Mouse (Mus musculus): ENCODE measurements around the gene Washc4.

The Washc4 gene

DNA sequence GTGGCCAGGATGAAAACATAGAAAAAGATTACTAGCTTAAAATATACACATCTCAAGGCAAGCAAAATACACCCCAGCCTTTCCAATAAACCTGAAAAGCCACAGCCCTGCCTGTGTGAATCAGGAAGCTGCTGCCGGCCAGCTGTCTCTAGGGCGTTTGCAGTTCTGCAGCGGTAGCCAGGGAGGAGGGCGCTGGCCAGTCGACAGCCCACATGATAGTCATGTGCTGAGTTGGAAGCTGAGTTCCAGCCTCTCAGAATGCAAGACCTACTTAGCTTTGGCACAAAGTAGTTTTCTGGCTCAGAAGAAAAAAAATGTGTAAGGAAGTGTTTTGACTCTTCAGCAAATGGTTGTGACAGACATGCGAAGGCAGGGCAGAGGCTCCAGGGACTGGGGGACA, 93.7 kb downstream of the Washc4 start:
- peak; percentile 67 to 76 for DNase-seq (ENCODE audit: low spot score in 2 of 2)

DNA sequence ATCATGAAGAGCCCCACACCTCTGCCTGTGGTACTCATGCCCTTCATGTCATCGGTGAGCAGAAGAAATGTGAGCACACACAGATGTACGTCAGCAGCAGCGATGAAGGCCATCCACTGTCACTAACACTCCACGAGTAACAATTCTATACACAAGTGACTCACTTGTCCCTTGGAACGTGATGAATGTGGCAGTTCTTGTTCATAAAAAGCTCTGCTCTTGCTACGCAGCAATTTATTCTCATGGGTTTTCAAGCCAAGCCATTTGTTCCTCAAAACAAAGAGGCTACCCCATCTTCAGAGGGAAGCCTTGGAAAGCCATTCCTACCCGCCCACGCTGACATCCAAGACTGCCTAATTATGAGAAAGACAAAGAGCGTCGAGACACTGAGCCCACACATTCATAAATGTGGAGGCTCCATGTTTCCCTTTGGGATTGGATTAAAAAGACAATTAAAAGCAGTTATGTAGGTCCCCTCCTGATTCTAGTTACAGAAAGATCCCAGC, 96.4 kb downstream of the Washc4 start:
- peak in 1 of 2 experiments; percentile 50 for DNase-seq (ENCODE audit: low spot score in 2 of 2)

DNA sequence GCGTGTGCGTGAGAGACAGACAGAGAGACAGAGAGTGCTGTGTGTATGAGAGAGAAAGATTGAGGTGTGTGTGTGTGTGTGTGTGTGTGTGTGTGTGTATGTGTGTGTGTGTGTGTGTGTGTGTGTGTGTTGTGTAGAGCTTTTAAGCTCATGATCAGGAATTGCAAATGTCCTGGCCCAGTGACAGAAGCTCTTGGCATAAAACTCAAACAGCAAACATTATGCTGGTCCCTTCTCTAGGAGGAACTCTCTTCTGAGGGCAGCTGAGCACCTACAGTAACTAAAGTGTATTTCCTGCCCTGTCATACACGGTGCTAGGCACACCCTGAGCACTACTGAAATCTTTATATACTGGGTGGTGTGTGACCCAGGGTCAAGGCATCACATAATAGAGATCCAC, 98.1 kb downstream of the Washc4 start:
- no peak for DNase-seq (ENCODE audit: low spot score in 2 of 2)

DNA sequence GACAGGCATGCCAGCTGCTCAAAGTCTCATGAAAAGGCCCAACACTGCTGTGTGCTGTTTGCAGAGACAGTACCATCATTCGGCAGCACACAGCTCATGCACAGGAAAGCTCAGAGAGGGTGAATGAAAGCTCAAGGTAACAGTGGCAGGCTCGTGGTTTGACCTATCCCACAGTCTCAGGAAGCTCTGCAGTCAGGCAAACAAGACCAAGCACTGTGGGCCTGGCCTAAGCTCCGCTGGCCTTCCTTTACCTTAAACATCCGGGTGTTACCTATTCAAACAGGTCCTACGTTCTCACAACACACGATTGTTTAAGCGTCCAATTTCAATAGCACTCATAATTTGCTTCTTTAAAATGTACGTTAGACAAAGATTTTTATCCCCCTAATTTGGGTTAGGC, 100.6 kb downstream of the Washc4 start:
- DNase-seq (ENCODE audit: low spot score in 2 of 2): no peak

DNA sequence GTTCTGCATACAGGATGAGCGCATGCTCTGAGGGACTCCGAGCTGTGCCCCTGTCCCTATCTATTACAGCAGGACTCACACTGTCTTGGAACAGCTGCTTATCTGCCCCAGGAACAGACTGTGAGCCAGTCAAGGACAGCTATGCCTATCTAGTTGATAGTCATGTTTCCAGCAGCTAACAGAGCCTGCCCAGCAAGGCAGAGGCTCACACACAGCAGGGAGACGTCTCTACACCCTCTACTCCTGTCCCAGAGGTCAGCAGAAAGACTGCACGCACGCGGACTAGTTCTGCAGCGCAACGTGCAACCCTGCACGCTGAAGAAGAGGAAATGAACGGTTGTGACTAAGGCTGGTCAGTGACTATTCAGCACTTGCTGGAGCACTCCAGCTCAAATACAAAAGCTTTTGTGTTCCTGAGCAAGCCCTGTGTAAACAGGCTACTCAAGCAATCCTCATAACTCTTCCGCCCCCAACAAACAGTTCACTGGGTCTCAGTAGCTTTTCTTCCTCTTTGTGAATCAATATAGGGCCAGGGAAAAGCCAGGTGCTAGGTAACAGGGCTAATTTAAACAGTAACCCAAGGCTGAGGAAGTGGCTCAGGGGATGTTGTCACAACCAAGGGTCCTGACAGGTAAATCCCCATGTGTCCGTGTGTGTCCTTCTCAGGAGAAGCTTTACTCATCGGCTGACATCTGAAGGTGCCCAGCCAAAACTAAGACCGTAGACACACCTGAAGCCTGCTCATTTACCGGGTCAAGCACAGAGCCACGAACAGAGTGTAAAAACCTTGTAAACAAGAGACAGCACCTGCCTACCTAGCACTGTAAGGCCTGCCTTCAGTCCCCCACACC, 101.5 kb downstream of the Washc4 start:
- no peak for DNase-seq (ENCODE audit: low spot score in 2 of 2)

DNA sequence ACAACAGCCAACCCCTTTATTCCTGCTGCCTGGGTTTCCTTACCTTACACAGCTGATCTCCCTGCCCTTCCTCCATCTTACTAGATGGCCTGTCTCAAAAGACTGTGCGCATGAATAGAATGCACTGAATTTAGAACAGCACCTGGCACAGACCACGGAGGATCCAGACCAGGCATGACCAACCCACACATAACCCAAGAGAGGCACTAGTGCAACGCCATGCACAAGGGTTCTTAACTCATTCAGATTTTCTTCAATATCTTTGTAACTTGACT, 102.1 kb downstream of the Washc4 start:
- DNase-seq (ENCODE audit: low spot score in 2 of 2): no peak

Measured in right cerebral cortex, adult 2 months (tissue).